12 mouse cellular contexts compared by ENCODE assay signal in the genomic region with DNA sequence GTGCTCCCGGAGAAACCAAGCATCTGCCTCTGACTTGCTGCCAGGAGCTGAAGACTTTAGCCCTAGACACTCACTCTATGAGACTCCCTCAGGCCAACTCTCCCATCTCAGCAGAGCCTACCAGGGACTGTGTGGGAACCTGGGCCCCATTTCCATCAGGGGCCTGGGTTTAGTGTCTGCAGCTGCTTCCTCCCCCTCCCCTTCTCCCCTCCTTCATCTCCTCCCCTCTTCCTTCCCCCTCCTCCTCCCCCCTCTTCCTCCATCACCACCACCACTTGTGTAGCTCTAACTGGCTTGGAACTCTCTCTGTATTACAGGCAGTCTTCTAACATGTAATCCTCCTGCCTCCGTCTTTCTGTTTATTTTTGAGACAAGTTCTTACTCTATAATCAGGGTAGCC. TPM values are rescaled to one million over a fixed set of nuclear protein-coding genes. Genes with fewer than 3 reads are reported as not detected.
DNase-seq lines count a peak whose midpoint lies in the region; ATAC-seq and TF ChIP-seq lines count a peak whose summit lies in the region.
"Had no signal": no experiment of that assay in that cellular context is flagged by ENCODE, and none has a peak within 500 bp of the region (broad histone marks: within the 10 kb centered on the region; RNA-seq: fewer than 3 reads in every experiment).

No protein-coding gene starts in this region.

- peak; percentile 44 for ATAC-seq in heart, embryonic 15.5 days (replicated peaks; ENCODE audit: insufficient number of reproducible peaks, insufficient read depth, low FRiP score, low read depth)
- ATAC-seq in heart, embryonic 12.5 days (ENCODE audit: insufficient number of reproducible peaks, low FRiP score): no peak
- no peak for ATAC-seq in stomach, embryonic 16.5 days (ENCODE audit: insufficient read depth, low FRiP score)
- ATAC-seq in stomach, postnatal 0 days (ENCODE audit: low FRiP score, low TSS enrichment): no peak
- no peak for ATAC-seq in limb, embryonic 12.5 days (ENCODE audit: insufficient number of reproducible peaks, insufficient read depth, low FRiP score, low TSS enrichment, low read depth)
- no peak for ATAC-seq in midbrain, embryonic 16.5 days

- no peak for DNase-seq in stomach, postnatal 0 days (ENCODE audit: low spot score)
- DNase-seq in neural tube, embryonic 10.5 days (ENCODE audit: extremely low spot score, low spot score): no peak
- DNase-seq in embryo, embryonic 10 days (ENCODE audit: low spot score): no peak
- DNase-seq: adrenal gland, postnatal 36 days; cerebellum, adult 11-12 months; heart, postnatal 36 days; right cerebral cortex, postnatal 4 days had no signal

- peaks cover 14% of the 10 kb centered on the region for H3K4me1 ChIP-seq in heart, embryonic 15.5 days (replicated peaks)
- H3K4me1 ChIP-seq in heart, embryonic 12.5 days (replicated peaks): peaks cover 14% of the 10 kb centered on the region
- H3K4me1 ChIP-seq in stomach, embryonic 16.5 days (ENCODE audit: control insufficient read depth, insufficient read depth, low read length): peaks cover 7% of the 10 kb centered on the region
- no peaks in the 10 kb centered on the region; the same call in 1 of the 2 replicates for H3K4me1 ChIP-seq in stomach, postnatal 0 days (replicated peaks; ENCODE audit: control insufficient read depth, insufficient read depth)
- peaks cover 39% of the 10 kb centered on the region for H3K4me1 ChIP-seq in limb, embryonic 12.5 days (replicated peaks)
- peaks cover 9% of the 10 kb centered on the region for H3K4me1 ChIP-seq in midbrain, embryonic 16.5 days (ENCODE audit: control insufficient read depth, insufficient read depth, low read length)

- H3K27me3 ChIP-seq in heart, embryonic 15.5 days: no peaks in the 10 kb centered on the region
- H3K27me3 ChIP-seq in heart, embryonic 12.5 days (replicated peaks): no peaks in the 10 kb centered on the region; the same call in 1 of the 2 replicates
- no peaks in the 10 kb centered on the region for H3K27me3 ChIP-seq in stomach, embryonic 16.5 days (ENCODE audit: control insufficient read depth, insufficient read depth, low read length)
- H3K27me3 ChIP-seq in stomach, postnatal 0 days (ENCODE audit: control insufficient read depth, insufficient read depth, low read length): no peaks in the 10 kb centered on the region
- H3K27me3 ChIP-seq in limb, embryonic 12.5 days: no peaks in the 10 kb centered on the region
- H3K27me3 ChIP-seq in midbrain, embryonic 16.5 days (ENCODE audit: control insufficient read depth, insufficient read depth, low read depth, low read length): no peaks in the 10 kb centered on the region

- no peak overlapping the region for H3K4me3 ChIP-seq in heart, embryonic 15.5 days
- H3K4me3 ChIP-seq in heart, embryonic 12.5 days: no peak overlapping the region
- no peak overlapping the region for H3K4me3 ChIP-seq in stomach, embryonic 16.5 days (replicated peaks; ENCODE audit: low read length)
- H3K4me3 ChIP-seq in stomach, postnatal 0 days (ENCODE audit: low read depth, low read length): no peak overlapping the region
- H3K4me3 ChIP-seq in limb, embryonic 12.5 days (replicated peaks): no peak overlapping the region
- no peak overlapping the region for H3K4me3 ChIP-seq in midbrain, embryonic 16.5 days (ENCODE audit: low read depth, low read length)

- H3K27ac ChIP-seq in heart, embryonic 15.5 days: peak overlapping the region; percentile 94
- no peak overlapping the region for H3K27ac ChIP-seq in heart, embryonic 12.5 days (ENCODE audit: poor library complexity, severe bottlenecking)
- H3K27ac ChIP-seq in stomach, embryonic 16.5 days (ENCODE audit: low read length): peak overlapping the region; percentile 52
- H3K27ac ChIP-seq in stomach, postnatal 0 days (replicated peaks): no peak overlapping the region
- peak overlapping the region; percentile 75 for H3K27ac ChIP-seq in limb, embryonic 12.5 days
- H3K27ac ChIP-seq in midbrain, embryonic 16.5 days (ENCODE audit: low read length): no peak overlapping the region

- no peak overlapping the region for H3K9ac ChIP-seq in heart, embryonic 15.5 days
- H3K9ac ChIP-seq in heart, embryonic 12.5 days: no peak overlapping the region
- H3K9ac ChIP-seq in stomach, embryonic 16.5 days (ENCODE audit: low read length): no peak overlapping the region
- no peak overlapping the region for H3K9ac ChIP-seq in stomach, postnatal 0 days (ENCODE audit: low read length)
- H3K9ac ChIP-seq in limb, embryonic 12.5 days (replicated peaks): no peak overlapping the region
- H3K9ac ChIP-seq in midbrain, embryonic 16.5 days (ENCODE audit: low read depth, low read length): no peak overlapping the region

- TF ChIP-seq EP300 in stomach, postnatal 0 days (optimal IDR thresholded peaks at IDR 0.05): no peak

- no peaks in the 10 kb centered on the region for H3K36me3 ChIP-seq in heart, embryonic 15.5 days
- H3K36me3 ChIP-seq in heart, embryonic 12.5 days: no peaks in the 10 kb centered on the region
- H3K36me3 ChIP-seq in stomach, embryonic 16.5 days (ENCODE audit: control insufficient read depth, insufficient read depth, low read length): no peaks in the 10 kb centered on the region
- H3K36me3 ChIP-seq in stomach, postnatal 0 days (ENCODE audit: control insufficient read depth, insufficient read depth, low read length): no peaks in the 10 kb centered on the region
- no peaks in the 10 kb centered on the region for H3K36me3 ChIP-seq in limb, embryonic 12.5 days
- no peaks in the 10 kb centered on the region for H3K36me3 ChIP-seq in midbrain, embryonic 16.5 days (ENCODE audit: control insufficient read depth, insufficient read depth, low read length)

- no peak for TF ChIP-seq CTCF in stomach, postnatal 0 days (IDR thresholded peaks at IDR 0.05; ENCODE audit: low read depth)

- no peak overlapping the region for H3K4me2 ChIP-seq in heart, embryonic 15.5 days
- H3K4me2 ChIP-seq in heart, embryonic 12.5 days: no peak overlapping the region
- H3K4me2 ChIP-seq in stomach, embryonic 16.5 days (ENCODE audit: low read depth, low read length): no peak overlapping the region
- H3K4me2 ChIP-seq in stomach, postnatal 0 days (replicated peaks; ENCODE audit: low read depth): no peak overlapping the region
- 0 out of 2 replicates have a peak overlapping the region, but pooled peaks have one; percentile 6 for H3K4me2 ChIP-seq in limb, embryonic 12.5 days
- no peak overlapping the region for H3K4me2 ChIP-seq in midbrain, embryonic 16.5 days (ENCODE audit: low read length)

- no peaks in the 10 kb centered on the region for H3K9me3 ChIP-seq in heart, embryonic 15.5 days (replicated peaks)
- H3K9me3 ChIP-seq in heart, embryonic 12.5 days (replicated peaks): 0 out of 2 replicates have a peak, but pooled peaks cover 6% of the 10 kb centered on the region
- H3K9me3 ChIP-seq in stomach, embryonic 16.5 days (replicated peaks; ENCODE audit: control insufficient read depth, low read length): no peaks in the 10 kb centered on the region
- no peaks in the 10 kb centered on the region for H3K9me3 ChIP-seq in stomach, postnatal 0 days (ENCODE audit: control insufficient read depth, low read length)
- 0 out of 2 replicates have a peak, but pooled peaks cover 3% of the 10 kb centered on the region for H3K9me3 ChIP-seq in limb, embryonic 12.5 days
- 0 out of 2 replicates have a peak, but pooled peaks cover 3% of the 10 kb centered on the region for H3K9me3 ChIP-seq in midbrain, embryonic 16.5 days (replicated peaks; ENCODE audit: control insufficient read depth, low read length, poor library complexity, severe bottlenecking)

- 78% methylated on average over 2 of the region's 2 CpGs for WGBS in heart, embryonic 15.5 days
- WGBS in heart, embryonic 12.5 days: 70% methylated on average over 2 of the region's 2 CpGs
- WGBS in stomach, embryonic 16.5 days: 44% methylated on average over 2 of the region's 2 CpGs
- 77% methylated on average over 2 of the region's 2 CpGs for WGBS in stomach, postnatal 0 days
- WGBS in limb, embryonic 12.5 days: 30% methylated on average over 2 of the region's 2 CpGs
- WGBS in midbrain, embryonic 16.5 days: 61% methylated on average over 2 of the region's 2 CpGs

RNA-seq across cellular contexts. Expression of gene Gm42791, which starts 35.2 kb away (rescaled TPM):
- polyA plus RNA-seq in heart, embryonic 15.5 days (2015; fragmentation: Nextera tagmentation; extraction: Ambion mirVana): 2.1 and 2.6 TPM in 2 replicates
- 0.45 TPM in 1 of 2 replicates, not detected in the other for polyA plus RNA-seq in heart, embryonic 12.5 days (2016; fragmentation: Nextera tagmentation; extraction: Ambion mirVana)
- 1.6 and 2.2 TPM in 2 replicates for polyA plus RNA-seq in stomach, embryonic 16.5 days (2015; fragmentation: Nextera tagmentation; extraction: Ambion mirVana)
- polyA plus RNA-seq in stomach, postnatal 0 days (2015; fragmentation: Nextera tagmentation; extraction: Ambion mirVana): 0.99 TPM in 1 of 2 replicates, not detected in the other
- 0.99 and 2.6 TPM in 2 replicates for polyA plus RNA-seq in limb, embryonic 12.5 days (2016; fragmentation: Nextera tagmentation; extraction: Ambion mirVana)
- 5.7 and 6.7 TPM in 2 replicates for polyA plus RNA-seq in midbrain, embryonic 16.5 days (2015; fragmentation: Nextera tagmentation; extraction: Ambion mirVana)

Comparison
In these comparisons a context has a peak if more than half of its experiments do, and no peak if none do; other contexts are left out.
1. H3K27ac ChIP-seq: peak in heart, embryonic 15.5 days (single experiment), stomach, embryonic 16.5 days (single experiment) and limb, embryonic 12.5 days (single experiment); none in heart, embryonic 12.5 days (single experiment), stomach, postnatal 0 days (single experiment) and midbrain, embryonic 16.5 days (single experiment).